In genomic region chr13:112532235-112532634, GRCm38 (mm10) we compare ENCODE assay signal across 16 mouse cellular contexts.
"Had no signal": no experiment of that assay in that cellular context is flagged by ENCODE, and none has a peak within 500 bp of the region (broad histone marks: within the 10 kb centered on the region; RNA-seq: fewer than 3 reads in every experiment).

No protein-coding gene starts in this region.

- H3K9ac ChIP-seq: neural tube, embryonic 13.5 days; neural tube, embryonic 15.5 days; stomach, embryonic 15.5 days had no signal

- H3K4me2 ChIP-seq: neural tube, embryonic 13.5 days; neural tube, embryonic 15.5 days; stomach, embryonic 15.5 days had no signal

- H3K4me1 ChIP-seq: stomach, embryonic 15.5 days had no signal

- H3K4me3 ChIP-seq: neural tube, embryonic 13.5 days; neural tube, embryonic 15.5 days; stomach, embryonic 15.5 days had no signal

- H3K27me3 ChIP-seq: neural tube, embryonic 13.5 days; neural tube, embryonic 15.5 days; stomach, embryonic 15.5 days had no signal

- DNase-seq: retina, postnatal 1 day; right cerebral cortex, adult 18-20 months; right cerebral cortex, postnatal 14 days; right cerebral cortex, postnatal 25 days; right cerebral cortex, postnatal 4 days; spleen, adult 18-20 months; thymus, adult 18-20 months; thymus, adult 2 months; thymus, postnatal 14 days; thymus, postnatal 25 days; thymus, postnatal 36 days; thymus, postnatal 4 days had no signal

- H3K9me3 ChIP-seq: neural tube, embryonic 13.5 days; neural tube, embryonic 15.5 days; stomach, embryonic 15.5 days had no signal

- H3K36me3 ChIP-seq: neural tube, embryonic 13.5 days; neural tube, embryonic 15.5 days; stomach, embryonic 15.5 days had no signal

- H3K27ac ChIP-seq: neural tube, embryonic 13.5 days; neural tube, embryonic 15.5 days; stomach, embryonic 15.5 days; stomach, postnatal 0 days had no signal
